Mouse (Mus musculus) brain, adult 2 months (tissue): ENCODE measurements around the gene Mpp2.

Experiments used
- DNase-seq: peaks from one replicate; pipeline ENCODE4 v3.0.0; 2011; ENCODE audit warnings: low read depth, low spot score

Gene Mpp2

GRCm38 (mm10) chr11:102036336-102036735 lies 52.0 kb downstream of the Mpp2 start:
- DNase-seq, result no peak

- no peak for DNase-seq
These were observed 52.8 kb downstream of the Mpp2 start for GRCm38 (mm10) chr11:102035456-102035960.

- peak; percentile 95 for DNase-seq
These were observed 53.4 kb downstream of the Mpp2 start for GRCm38 (mm10) chr11:102034887-102035286.

- no peak for DNase-seq
These were observed 55.2 kb downstream of the Mpp2 start for GRCm38 (mm10) chr11:102033055-102033591.

DNA sequence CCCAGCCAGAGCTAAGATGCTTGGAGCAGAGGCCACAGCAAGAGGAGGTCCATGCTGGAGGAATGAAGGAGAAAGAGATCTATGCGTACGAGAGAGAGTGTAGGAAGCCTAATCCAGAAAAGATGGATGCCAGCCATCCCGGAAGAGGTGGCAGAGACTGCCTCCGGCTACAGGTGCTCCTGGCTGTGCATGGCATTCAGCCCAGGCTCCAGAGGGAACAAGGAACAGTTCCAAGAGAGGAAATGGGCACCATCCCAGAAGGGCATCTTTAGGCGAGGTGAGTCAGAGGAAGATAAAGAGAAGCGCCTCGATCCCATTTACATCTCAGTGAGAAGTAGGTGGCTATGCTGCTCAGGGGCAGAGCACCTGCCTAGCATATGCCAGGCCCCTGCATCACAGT lies 57.2 kb downstream of the Mpp2 start:
- DNase-seq, result peak; percentile 98

DNA sequence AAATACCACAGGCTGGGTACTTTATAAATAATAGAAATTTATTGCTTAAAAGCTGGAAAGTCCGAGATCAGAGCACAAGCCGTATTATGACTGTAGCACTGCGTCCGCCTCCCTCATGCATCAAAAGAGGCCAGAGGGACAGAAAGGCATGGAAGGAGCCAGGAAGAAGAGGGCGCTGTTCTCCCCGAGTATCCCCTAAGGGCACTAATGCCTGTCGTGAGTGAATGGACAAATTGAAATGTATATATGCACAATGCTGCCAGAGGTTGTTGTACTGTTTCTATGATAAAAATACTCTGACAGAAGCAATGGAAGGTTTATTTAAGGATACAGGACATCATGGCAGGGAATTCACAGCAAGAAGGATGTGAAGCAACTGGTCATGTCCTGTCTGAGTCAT lies 58.3 kb downstream of the Mpp2 start:
- DNase-seq, result no peak

- no peak for DNase-seq
These were observed 59.0 kb downstream of the Mpp2 start for GRCm38 (mm10) chr11:102029304-102029703.

DNA sequence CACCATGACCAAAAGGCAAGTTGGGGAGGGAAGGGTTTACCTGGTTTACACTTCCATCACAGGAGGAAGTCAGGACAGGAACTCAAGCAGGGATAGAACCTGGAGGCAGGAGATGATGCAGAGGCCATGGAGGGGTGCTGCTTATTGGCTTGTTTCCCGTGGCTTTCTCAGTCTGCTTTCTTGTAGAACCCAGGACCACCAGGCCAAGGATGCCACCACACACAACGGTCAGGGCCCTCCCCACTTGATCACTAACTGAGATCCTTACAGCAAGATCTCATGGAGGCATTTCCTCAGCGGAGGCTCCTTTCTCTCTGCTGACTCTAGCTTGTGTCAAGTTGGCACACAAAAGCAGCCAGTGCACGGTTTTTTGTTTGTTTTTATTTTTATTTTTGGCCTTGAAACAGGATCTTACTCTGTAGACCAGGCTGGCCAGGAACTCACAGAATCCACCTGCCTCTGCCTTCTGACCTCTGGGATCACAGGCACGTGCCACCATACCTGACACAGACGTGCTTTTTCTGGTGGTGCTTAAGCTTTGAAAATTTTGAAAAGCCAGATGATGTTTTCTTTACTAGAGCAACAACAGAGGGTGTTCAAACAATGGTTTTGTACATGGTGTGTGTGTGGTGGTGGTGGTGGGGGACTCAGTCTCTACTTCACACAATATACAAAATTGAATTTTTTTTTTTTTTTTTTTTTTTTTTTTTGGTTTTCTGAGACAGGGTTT lies 60.1 kb downstream of the Mpp2 start, which contains the start of gene Mpp3:
TSS of gene Mpp3 (minus strand) at position 375 of the 730 bp plus-strand sequence.
- no peak for DNase-seq

DNA sequence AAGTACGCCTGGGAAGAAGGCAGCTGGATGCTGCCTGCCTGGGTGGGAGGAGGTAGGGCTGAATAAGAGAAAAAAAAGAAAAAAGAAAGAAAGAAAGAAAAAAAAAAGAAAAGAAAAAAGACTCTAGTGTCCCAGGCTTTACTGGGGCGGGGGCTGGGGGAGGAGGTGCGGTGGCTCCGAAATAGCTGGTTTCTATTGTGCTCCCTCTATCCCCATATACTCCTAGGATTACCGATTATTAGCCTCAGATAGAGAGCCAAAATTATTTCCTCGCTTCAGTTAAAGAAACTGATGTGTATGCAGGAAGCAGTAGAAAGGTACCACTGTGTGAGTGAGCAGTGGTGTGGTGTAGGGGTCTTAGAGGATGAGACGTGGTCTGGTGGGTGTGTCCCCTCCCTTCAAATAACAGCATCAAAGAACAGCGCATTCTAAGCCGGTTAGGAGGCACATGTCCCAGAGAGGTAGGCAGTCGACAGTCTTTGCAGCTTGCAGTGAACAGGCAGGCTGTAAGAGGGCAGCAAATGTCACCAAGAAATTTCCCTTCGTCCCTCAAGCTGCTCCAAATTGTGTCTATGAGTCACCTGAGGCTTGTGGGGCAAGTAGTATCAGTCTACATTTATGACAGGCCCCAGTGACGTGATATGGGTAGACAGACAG lies 60.8 kb downstream of the Mpp2 start:
- peak; percentile 92 for DNase-seq

DNA sequence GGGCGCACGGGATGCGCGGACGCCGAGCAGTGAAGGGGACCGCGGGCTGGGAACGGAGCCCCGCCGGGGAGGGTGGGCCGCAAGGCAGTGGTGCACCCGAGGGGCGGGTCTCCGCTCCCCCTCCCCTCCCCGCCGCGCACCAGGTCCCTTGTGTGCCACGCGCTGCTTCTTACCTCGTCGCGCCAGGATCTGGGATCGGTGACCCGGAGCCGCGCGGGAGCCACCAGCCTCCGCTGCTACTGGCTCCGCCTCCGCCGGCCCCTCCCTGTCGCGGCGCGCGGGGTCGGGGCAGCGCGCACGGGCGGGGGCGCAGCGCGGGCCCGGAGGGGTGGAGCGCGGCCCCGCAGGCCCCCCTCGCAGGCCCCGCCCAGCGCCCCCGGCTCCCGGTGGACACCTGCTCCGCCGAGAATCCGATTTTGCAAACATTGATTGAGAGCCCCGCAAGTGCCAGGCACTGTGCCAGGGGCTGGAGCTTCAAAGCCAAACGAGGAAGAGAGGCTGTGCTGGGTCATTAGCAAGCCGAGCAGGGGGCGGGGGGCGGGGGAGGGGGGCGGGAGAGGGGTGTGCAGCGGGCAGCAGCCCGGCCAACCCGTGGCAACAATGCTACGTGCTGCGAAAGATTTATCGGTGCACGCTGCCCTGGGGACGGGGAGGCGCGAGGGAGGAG lies 61.5 kb downstream of the Mpp2 start:
- DNase-seq, result peak; percentile 89

DNA sequence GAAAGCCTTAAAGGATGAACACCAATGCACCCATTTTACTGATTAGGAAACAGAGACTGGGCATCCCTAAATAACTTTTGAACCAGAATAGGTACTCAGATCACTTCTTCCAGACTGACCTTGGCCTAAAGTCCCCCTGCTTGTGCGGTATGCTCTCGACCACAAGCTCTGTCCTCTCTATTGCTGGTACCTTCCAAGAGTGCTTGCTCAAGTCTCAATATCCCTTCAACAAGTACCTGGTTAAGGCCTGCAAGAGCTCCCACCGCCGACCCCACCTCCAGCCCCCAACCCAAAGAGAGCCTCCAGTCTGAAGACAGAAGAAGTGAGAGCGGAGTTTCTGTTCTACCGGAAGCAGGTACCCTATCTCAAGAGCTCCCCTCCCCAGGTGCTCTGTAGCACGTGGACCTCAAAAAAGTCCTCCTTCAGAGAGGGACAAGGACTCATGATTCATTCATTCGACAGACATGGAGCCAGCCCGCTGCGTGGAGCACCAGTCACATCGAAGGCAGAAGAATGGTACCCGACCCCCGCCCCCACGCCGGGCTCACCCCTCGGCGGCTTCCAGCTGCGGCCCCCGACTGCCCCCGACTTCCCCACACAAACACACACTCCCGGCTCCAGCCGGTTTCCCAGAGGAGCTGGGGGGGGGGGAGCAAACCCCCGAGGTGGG lies 62.2 kb downstream of the Mpp2 start:
- DNase-seq, result peak; percentile 63

DNA sequence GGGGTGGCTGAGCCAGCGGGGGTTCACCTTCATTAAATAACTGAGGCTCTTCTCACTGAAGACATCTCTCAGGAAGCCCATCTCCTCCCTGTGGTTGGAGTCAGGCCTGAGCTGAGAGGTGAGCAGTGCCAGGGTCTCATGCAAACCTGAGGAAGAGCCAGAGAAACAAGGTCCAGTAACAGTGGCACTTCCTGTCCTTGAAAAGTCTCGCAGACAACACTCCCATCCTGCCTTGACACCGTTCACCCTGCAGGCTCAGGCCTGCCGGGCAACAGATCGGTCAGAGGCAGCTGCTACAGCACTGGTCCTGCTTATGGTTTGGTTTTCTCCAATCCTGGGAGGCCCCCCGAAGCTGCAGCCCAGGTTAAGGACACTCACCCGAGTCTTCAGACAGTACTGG lies 63.0 kb downstream of the Mpp2 start:
- DNase-seq, result no peak

DNA sequence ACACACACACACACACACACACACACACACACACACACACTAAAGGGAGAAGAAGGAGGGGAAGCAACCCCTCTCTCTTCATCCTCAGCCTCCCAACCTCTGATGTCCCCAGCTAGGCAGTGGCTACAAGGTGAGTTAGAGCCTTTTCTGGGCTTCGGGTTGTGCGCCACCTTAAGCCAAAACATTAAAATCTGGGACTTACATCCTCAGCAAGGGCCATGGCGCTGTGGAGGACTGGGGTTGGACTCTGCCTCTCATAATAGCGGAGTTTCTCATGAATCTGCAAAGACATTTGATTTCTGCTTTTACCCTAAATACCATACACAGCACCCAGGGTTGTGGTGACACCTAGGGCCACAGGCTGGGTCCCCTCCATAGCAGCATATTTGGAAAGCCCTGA lies 63.4 kb downstream of the Mpp2 start:
- peak; percentile 55 for DNase-seq

DNA sequence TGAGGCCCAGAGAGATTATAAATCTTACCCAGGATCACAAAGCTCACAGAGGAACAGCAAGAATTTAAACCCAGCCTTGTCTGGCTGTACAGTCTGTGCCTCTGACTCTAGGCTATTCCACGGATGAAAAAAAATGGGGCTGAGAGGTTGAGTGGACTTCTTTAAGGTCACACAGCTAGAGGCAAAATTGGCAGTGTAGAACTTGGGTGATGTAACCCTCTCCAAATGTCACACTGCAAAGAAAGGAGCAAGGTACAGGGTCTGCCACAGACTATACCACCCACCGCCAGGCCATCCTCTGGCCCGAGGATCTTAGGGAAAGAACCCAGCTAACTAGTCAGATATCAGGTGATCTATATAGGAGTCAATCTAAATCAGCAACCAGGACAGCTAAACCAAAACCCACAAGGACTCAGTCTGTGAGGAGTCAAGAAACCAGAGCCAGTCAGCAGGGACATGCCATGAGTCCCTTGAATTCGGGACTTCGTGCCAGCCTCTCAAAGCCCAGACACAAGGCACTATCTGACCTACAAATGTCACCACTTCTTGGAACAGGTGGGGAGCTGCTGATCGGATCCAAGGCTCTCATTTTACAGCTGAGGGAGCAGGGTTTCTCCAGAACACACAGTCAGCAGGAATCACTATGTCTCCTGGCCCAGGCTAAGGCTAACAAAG lies 64.1 kb downstream of the Mpp2 start:
- peak; percentile 97 for DNase-seq

- DNase-seq, result peak; percentile 82
These were observed 64.9 kb downstream of the Mpp2 start for GRCm38 (mm10) chr11:102023406-102023805.

- DNase-seq, result peak; percentile 70
These were observed 67.1 kb downstream of the Mpp2 start for GRCm38 (mm10) chr11:102021196-102021595.

- DNase-seq, result no peak
These were observed 68.6 kb downstream of the Mpp2 start for GRCm38 (mm10) chr11:102019736-102020135.

- DNase-seq, result peak; percentile 78
These were observed 72.2 kb downstream of the Mpp2 start for GRCm38 (mm10) chr11:102016136-102016535.

DNA sequence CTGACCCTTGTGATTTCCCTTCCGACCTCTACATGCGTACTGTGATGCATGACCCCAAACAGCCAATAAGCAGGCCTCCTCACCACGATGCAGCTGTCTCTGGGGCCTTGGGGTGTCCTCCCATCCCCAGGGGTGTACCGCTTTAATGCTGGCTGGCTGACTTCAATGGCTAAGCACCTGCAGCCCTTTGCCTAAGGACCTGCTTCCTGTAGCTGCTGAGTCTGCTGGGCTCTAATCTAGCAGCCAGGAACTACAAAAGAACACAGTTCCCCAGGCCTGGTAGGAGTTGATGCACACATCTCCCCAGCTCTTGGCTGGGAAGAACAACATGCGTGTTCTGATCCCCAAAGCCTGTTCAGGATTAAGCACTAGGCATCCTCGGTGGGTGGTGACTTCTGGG lies 72.8 kb downstream of the Mpp2 start:
- no peak for DNase-seq

DNA sequence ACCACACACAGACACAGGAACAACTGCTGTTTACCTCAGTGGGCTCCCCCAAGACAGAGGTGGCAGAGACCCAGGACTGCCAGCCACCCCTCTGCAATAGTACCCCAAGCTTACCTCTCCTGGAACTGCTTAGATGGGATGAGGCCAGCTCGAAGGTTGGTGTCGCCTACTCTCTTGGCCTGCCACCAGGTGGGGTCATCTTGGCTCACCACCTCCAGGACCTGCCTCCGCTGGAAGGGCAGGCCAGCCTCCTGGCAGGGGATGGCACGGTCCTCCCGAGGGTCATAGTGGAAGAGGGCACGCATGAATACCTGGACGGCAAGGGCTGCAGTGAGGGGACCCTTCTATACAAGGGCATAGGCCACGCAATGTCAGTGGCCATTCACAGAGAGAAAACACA lies 75.1 kb downstream of the Mpp2 start:
- DNase-seq, result no peak

GRCm38 (mm10) chr11:102011510-102011909 lies 76.8 kb downstream of the Mpp2 start:
- no peak for DNase-seq
